Mouse (Mus musculus) limb, embryonic 12.5 days (tissue): ENCODE results near the gene Cd52. TPM values are rescaled to one million over a fixed set of nuclear protein-coding genes. Genes with fewer than 3 reads are reported as not detected.

Experiments
- ATAC-seq: fragments of 200-750 bp; cut with Nextera tagmentation; 2 replicates; pipeline ENCODE4 v1.8.0; 2017; ENCODE audit warnings: low read depth, moderate TSS enrichment; ENCODE audit not compliant: insufficient number of reproducible peaks, insufficient read depth, low FRiP score, low TSS enrichment
- H3K27ac ChIP-seq: fragments of 300-500 bp; sonication (generic); 2 replicates; pipeline ENCODE4 v1.5.1; 2016; ENCODE audit warnings: mild to moderate bottlenecking, moderate library complexity
- H3K27me3 ChIP-seq: fragments of 300-500 bp; sonication (generic); 2 replicates; pipeline ENCODE4 v1.6.1; 2016; ENCODE audit warnings: mild to moderate bottlenecking, moderate library complexity
- H3K36me3 ChIP-seq: fragments of 300-500 bp; sonication (generic); 2 replicates; pipeline ENCODE4 v1.6.1; 2016; ENCODE audit warnings: mild to moderate bottlenecking, moderate library complexity
- H3K4me1 ChIP-seq: fragments of 300-500 bp; sonication (generic); replicated peaks from 2 replicates; pipeline ENCODE4 v1.6.1; 2016
- H3K4me2 ChIP-seq: fragments of 300-500 bp; sonication (generic); 2 replicates; pipeline ENCODE4 v1.6.1; 2016; ENCODE audit warnings: mild to moderate bottlenecking, moderate library complexity
- H3K4me3 ChIP-seq: fragments of 300-500 bp; sonication (generic); replicated peaks from 2 replicates; pipeline ENCODE4 v1.5.1; 2016; ENCODE audit warnings: mild to moderate bottlenecking
- H3K9ac ChIP-seq: fragments of 300-500 bp; sonication (generic); replicated peaks from 2 replicates; pipeline ENCODE4 v1.6.1; 2016; ENCODE audit warnings: mild to moderate bottlenecking, moderate library complexity
- H3K9me3 ChIP-seq: fragments of 300-500 bp; sonication (generic); 2 replicates; pipeline ENCODE4 v1.6.1; 2016; ENCODE audit warnings: mild to moderate bottlenecking, moderate library complexity
- WGBS: fragments of 180-500 bp; shearing (Covaris S2); methylation state at CpG from one replicate; pipeline ENCODE4 v1.1.7; 2016; 5-methylcytosine and 5-hydroxymethylcytosine counted together
- polyA plus RNA-seq: library from polyadenylated mRNA; unstranded; fragments of >200 nt; fragmentation: Nextera tagmentation; extraction: Ambion mirVana; gene quantifications from 2 replicates; pipeline ENCODE4 v1.2.1, GENCODE M21; 2016

Cd52 gene
- polyA plus RNA-seq, 1 experiment from 2014 or later, result 7.9 TPM

DNA sequence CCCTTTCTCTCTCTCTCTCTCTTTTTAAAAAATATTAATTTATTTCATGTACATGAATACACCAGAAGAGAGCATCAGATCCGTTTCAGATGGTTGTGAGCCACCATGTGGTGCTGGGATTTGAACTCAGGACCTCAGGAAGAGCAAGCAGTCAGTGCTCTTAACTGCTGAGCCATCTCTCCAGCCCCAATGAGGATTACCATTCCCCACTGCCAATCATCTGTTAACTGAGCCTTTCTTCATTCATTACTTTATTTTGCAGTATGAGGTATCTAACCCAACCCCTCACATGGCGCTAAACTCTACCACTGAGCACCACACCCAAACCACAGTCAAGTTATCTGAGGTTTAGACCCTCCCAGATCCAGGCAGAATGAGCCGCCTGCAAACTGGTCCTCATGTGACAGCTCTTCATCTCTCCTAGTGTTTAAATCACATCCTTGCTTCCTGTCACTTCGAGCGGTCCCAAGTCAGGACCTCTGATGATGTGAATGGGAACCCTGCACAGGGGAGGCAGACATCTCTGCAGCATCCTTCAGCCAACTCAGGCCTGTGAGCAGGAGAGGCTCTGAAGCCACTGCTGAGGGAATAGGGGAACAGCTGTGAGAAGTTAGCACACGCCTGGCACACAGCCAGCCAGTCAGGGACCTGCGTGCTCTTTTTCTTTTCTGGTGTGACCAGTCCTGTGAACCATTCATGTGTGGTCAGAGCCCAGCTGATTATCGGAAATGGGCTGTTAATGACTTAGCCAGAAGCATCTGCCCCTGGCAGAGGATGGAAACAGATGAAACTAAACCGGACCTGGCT lies 53.4 kb downstream of the Cd52 start:
- peaks cover 7% of the 10 kb centered on the region for H3K4me1 ChIP-seq
- ATAC-seq, result no peak; the same call in 1 of the 2 replicates
- H3K9ac ChIP-seq, result no peak overlapping the region
- H3K27ac ChIP-seq, result no peak overlapping the region; the same call in 1 of the 2 replicates
- H3K9me3 ChIP-seq, result no peaks in the 10 kb centered on the region
- WGBS, result 43% methylated on average over 9 of the region's 9 CpGs
- no peaks in the 10 kb centered on the region for H3K27me3 ChIP-seq
- H3K36me3 ChIP-seq, result no peaks in the 10 kb centered on the region
- H3K4me2 ChIP-seq, result no peak overlapping the region
- no peak overlapping the region for H3K4me3 ChIP-seq

DNA sequence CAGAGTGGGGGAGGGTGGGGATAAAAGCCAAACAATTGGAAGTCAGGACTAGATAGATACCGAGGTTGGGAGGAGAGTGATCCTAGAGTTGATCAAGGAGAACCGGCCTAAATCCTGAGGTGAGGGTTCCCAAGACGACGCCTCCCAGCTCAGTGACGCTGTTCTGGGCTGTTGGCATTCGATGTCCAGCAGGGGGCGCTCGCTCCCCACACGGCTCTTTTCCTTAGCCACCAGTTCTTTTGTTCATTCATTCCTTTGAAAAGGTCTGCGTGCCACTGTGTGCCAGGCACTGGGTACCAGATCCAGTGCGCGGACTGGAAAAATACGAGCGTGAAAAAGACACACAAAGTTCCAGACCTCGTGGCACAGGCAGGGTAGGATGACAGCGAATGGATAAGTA lies 58.9 kb downstream of the Cd52 start:
- no peaks in the 10 kb centered on the region; the same call in 1 of the 2 replicates for H3K9me3 ChIP-seq
- H3K9ac ChIP-seq, result no peak overlapping the region
- H3K27me3 ChIP-seq, result no peaks in the 10 kb centered on the region
- H3K27ac ChIP-seq, result no peak overlapping the region
- WGBS, result 5% methylated on average over 16 of the region's 16 CpGs
- H3K4me3 ChIP-seq, result no peak overlapping the region
- no peaks in the 10 kb centered on the region for H3K36me3 ChIP-seq
- ATAC-seq, result no peak
- H3K4me2 ChIP-seq, result no peak overlapping the region
- H3K4me1 ChIP-seq, result no peaks in the 10 kb centered on the region

Other genes starting within 250 kb of the Cd52 start
- 47.9 and 50.0 TPM in 2 replicates for gene Rps6ka1, start 207.3 kb downstream of the Cd52 start, polyA plus RNA-seq
- gene Hmgn2, start 126.4 kb downstream of the Cd52 start, polyA plus RNA-seq, result 3,165 and 3,185 TPM in 2 replicates
- gene Dhdds, start 94.2 kb downstream of the Cd52 start, polyA plus RNA-seq, result 40.4 and 49.7 TPM in 2 replicates
- 0.42 and 0.51 TPM in 2 replicates for gene Lin28a, start 76.2 kb downstream of the Cd52 start, polyA plus RNA-seq
- gene Zfp683, start 41.2 kb downstream of the Cd52 start, polyA plus RNA-seq, result not detected in 2 replicates
- 5.6 and 6.1 TPM in 2 replicates for gene Crybg2, start 34.3 kb downstream of the Cd52 start, polyA plus RNA-seq
- 9.6 and 10.4 TPM in 2 replicates for gene Ubxn11, start 7.5 kb upstream of the Cd52 start, polyA plus RNA-seq
- 318 and 336 TPM in 2 replicates for gene Sh3bgrl3, start 33.7 kb upstream of the Cd52 start, polyA plus RNA-seq
- gene Cep85, start 92.0 kb upstream of the Cd52 start, polyA plus RNA-seq, result 36.4 and 38.3 TPM in 2 replicates
- not detected in 2 replicates for gene Gm7534, start 107.9 kb upstream of the Cd52 start, polyA plus RNA-seq
- gene Catsper4, start 132.3 kb upstream of the Cd52 start, polyA plus RNA-seq, result not detected in 2 replicates
- gene Cnksr1, start 143.3 kb upstream of the Cd52 start, polyA plus RNA-seq, result 1.7 and 2.0 TPM in 2 replicates
- gene E130218I03Rik, start 148.6 kb upstream of the Cd52 start, polyA plus RNA-seq, result 0.78 and 0.96 TPM in 2 replicates
- 17.5 and 19.2 TPM in 2 replicates for gene Zfp593, start 150.5 kb upstream of the Cd52 start, polyA plus RNA-seq
- not detected in 2 replicates for gene Gm30191, start 151.9 kb upstream of the Cd52 start, polyA plus RNA-seq
- 4.2 and 5.9 TPM in 2 replicates for gene Grrp1, start 159.0 kb upstream of the Cd52 start, polyA plus RNA-seq
- 23.9 and 24.6 TPM in 2 replicates for gene Pdik1l, start 192.8 kb upstream of the Cd52 start, polyA plus RNA-seq
- 3.3 and 3.6 TPM in 2 replicates for gene Trim63, start 220.0 kb upstream of the Cd52 start, polyA plus RNA-seq
- gene Slc30a2, start 248.1 kb upstream of the Cd52 start, polyA plus RNA-seq, result 0.06 and 0.15 TPM in 2 replicates